Mouse (Mus musculus): ENCODE results near the gene Afap1l2. TPM values are rescaled to one million over a fixed set of nuclear protein-coding genes. Genes with fewer than 3 reads are reported as not detected.

The Afap1l2 gene
- polyA plus RNA-seq, 2 experiments: 0.44 to 0.57 TPM

DNA sequence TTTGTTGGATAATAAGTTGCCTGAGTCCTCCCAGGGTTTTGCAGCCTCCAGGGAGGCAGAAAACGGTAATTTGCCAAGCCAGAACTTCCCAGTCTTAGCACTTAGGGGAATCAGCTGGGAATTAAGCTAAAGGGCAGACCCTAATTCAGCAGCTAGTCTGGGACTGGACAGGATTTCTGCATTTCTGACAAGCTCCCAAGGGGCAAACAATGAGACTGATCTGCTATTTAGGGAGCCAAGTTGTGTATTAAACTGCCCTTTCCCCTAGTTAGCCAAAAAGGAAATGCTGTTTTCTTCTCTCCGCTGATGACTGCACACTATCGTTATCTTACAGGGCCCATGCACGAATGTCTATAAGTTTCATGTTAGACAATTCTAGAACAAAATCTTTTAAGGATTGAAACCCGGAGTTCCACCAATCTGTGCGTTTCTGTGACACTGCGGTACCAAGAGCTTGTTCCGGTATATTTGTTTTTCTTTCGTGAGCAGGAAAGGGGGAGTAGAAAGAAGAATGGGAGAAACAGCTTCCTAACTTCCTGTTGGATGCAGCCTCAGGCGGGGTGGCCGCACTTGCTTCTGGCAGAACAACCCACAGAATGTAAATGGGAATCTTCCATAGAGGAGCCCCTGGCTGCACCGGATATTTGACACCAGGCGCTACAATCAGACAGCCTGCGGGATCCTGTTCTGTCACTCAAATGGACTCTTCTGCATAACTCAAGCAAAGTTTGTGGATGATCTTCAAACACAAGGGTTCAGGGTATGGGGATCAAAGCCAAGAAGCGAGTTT lies 9.2 kb upstream of the Afap1l2 start:
- Histone ChIP-seq H3K27ac (no peak overlapping the region), H3K9ac (replicated peaks) (no peak overlapping the region), H3K4me1 (replicated peaks; ENCODE audit: control insufficient read depth in 2 of 2, insufficient read depth in 2 of 2, low read length in 1 of 2) (peaks cover 0 to 2% of the 10 kb centered on the region in 2 experiments; a peak in 2 of 4 replicates), H3K27me3 (ENCODE audit: control insufficient read depth, insufficient read depth, low read length) (no peaks in the 10 kb centered on the region), H3K4me3 (ENCODE audit: insufficient read depth in 1 of 2, low read depth in 2 of 2, low read length in 2 of 2) (no peak overlapping the region), H3K9me3 (ENCODE audit: control insufficient read depth, low read length) (no peaks in the 10 kb centered on the region), H3K4me2 (ENCODE audit: low read depth) (no peak overlapping the region), H3K36me3 (replicated peaks; ENCODE audit: control insufficient read depth, insufficient read depth, low read depth) (no peaks in the 10 kb centered on the region)
- TF ChIP-seq CTCF (IDR thresholded peaks at IDR 0.05; ENCODE audit: low read depth) (no peak), EP300 (IDR thresholded peaks at IDR 0.05; ENCODE audit: low read depth) (no peak)
- ATAC-seq (ENCODE audit: insufficient read depth): no peak
- DNase-seq (ENCODE audit: low read depth in 3 of 3, low spot score in 3 of 3): no peak
- WGBS (ENCODE audit: insufficient replicate concordance): 13% methylated on average over 15 of the region's 15 CpGs

DNA sequence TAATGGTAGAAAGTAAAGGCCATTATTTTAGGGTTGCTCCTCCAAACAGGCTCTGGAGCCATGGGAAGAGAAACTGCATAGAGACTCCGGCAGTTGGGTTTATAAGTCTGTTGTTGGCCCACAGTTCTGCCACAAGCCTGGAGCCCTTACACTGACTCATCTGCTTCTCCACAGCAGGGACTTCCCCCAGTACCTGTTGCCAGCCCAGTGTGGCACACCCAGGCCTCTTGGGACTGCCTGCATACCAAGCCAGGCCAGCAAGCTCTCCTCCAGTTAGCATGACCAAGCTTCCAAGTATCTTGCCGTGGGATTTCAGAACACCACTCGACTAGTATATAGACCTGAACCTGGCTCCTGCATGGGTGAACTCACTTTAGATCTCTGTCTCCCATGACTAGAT lies 6.8 kb upstream of the Afap1l2 start:
- no peaks in the 10 kb centered on the region for H3K36me3 ChIP-seq (replicated peaks; ENCODE audit: control insufficient read depth, insufficient read depth, low read depth)
- H3K9me3 ChIP-seq (ENCODE audit: control insufficient read depth, low read length): no peaks in the 10 kb centered on the region
- 50% methylated on average over 3 of the region's 3 CpGs for WGBS (ENCODE audit: insufficient replicate concordance)
- H3K4me1 ChIP-seq (replicated peaks; ENCODE audit: control insufficient read depth in 2 of 2, insufficient read depth in 2 of 2, low read length in 1 of 2): peaks cover 0 to 2% of the 10 kb centered on the region in 2 experiments; a peak in 2 of 4 replicates
- no peak overlapping the region for H3K4me2 ChIP-seq (ENCODE audit: low read depth)
- no peak for DNase-seq (ENCODE audit: low read depth in 3 of 3, low spot score in 3 of 3)
- H3K9ac ChIP-seq (replicated peaks): no peak overlapping the region
- H3K27ac ChIP-seq: no peak overlapping the region
- no peaks in the 10 kb centered on the region for H3K27me3 ChIP-seq (ENCODE audit: control insufficient read depth, insufficient read depth, low read length)
- TF ChIP-seq EP300 (IDR thresholded peaks at IDR 0.05; ENCODE audit: low read depth) (no peak), CTCF (IDR thresholded peaks at IDR 0.05; ENCODE audit: low read depth) (no peak)
- H3K4me3 ChIP-seq (ENCODE audit: insufficient read depth in 1 of 2, low read depth in 2 of 2, low read length in 2 of 2): no peak overlapping the region
- no peak for ATAC-seq (ENCODE audit: insufficient read depth)

DNA sequence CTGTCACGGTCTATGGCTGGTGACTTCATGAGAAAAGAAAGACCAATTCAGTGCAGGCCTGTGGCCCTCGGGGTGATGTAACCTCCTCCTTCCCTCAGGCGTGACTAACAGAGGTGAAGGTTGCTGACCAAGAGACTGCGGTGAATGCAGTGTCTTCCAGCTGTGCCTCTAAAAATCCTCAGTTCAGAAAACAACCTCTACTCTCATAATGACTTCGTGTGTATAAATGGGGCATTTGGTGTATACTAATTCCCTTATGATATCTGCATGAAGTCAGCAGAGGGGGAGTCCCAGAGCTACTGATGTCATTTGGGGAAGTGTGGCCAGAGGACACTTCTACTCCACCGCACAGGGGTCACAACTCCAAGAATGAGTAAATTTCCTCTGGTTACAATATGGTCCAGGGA lies 5.2 kb upstream of the Afap1l2 start:
- Histone ChIP-seq H3K9me3 (ENCODE audit: control insufficient read depth, low read length) (no peaks in the 10 kb centered on the region), H3K27me3 (ENCODE audit: control insufficient read depth, insufficient read depth, low read length) (peaks cover 5% of the 10 kb centered on the region), H3K4me1 (replicated peaks; ENCODE audit: control insufficient read depth in 2 of 2, insufficient read depth in 2 of 2, low read length in 1 of 2) (peaks cover 0 to 2% of the 10 kb centered on the region in 2 experiments; a peak in 2 of 4 replicates), H3K36me3 (replicated peaks; ENCODE audit: control insufficient read depth, insufficient read depth, low read depth) (no peaks in the 10 kb centered on the region), H3K9ac (replicated peaks) (no peak overlapping the region), H3K27ac (no peak overlapping the region), H3K4me2 (ENCODE audit: low read depth) (no peak overlapping the region), H3K4me3 (ENCODE audit: insufficient read depth in 1 of 2, low read depth in 2 of 2, low read length in 2 of 2) (no peak overlapping the region)
- TF ChIP-seq CTCF (IDR thresholded peaks at IDR 0.05; ENCODE audit: low read depth) (no peak), EP300 (IDR thresholded peaks at IDR 0.05; ENCODE audit: low read depth) (no peak)
- no peak for ATAC-seq (ENCODE audit: insufficient read depth)
- DNase-seq (ENCODE audit: low read depth in 3 of 3, low spot score in 3 of 3): no peak
- WGBS (ENCODE audit: insufficient replicate concordance): 40% methylated on average over 6 of the region's 6 CpGs

DNA sequence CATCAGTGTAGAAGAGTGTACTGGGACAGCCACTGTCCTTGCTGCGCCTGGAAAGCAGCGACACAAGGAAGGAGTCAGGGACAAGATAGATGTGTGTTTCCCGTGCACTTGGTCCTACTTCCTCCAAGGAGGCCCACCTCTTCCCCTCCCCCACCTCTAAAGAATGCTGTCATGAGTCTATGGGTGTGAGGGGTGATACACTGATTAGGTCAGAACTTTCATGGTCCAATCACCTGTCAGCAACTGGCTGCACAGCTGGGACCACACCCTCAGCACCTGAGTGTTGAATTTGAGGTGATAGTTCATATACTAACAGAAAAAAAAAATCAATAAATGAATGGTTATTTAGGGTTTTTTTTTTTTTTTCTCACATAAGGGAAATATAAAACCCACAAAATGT lies 4.0 kb upstream of the Afap1l2 start:
- 30% methylated on average over 3 of the region's 3 CpGs for WGBS (ENCODE audit: insufficient replicate concordance)
- Histone ChIP-seq H3K9ac (replicated peaks) (no peak overlapping the region), H3K27ac (no peak overlapping the region), H3K4me1 (replicated peaks; ENCODE audit: control insufficient read depth in 2 of 2, insufficient read depth in 2 of 2, low read length in 1 of 2) (peaks cover 0 to 2% of the 10 kb centered on the region in 2 experiments; a peak in 2 of 4 replicates), H3K9me3 (ENCODE audit: control insufficient read depth, low read length) (no peaks in the 10 kb centered on the region), H3K27me3 (ENCODE audit: control insufficient read depth, insufficient read depth, low read length) (peaks cover 15% of the 10 kb centered on the region), H3K36me3 (replicated peaks; ENCODE audit: control insufficient read depth, insufficient read depth, low read depth) (no peaks in the 10 kb centered on the region), H3K4me3 (ENCODE audit: insufficient read depth in 1 of 2, low read depth in 2 of 2, low read length in 2 of 2) (no peak overlapping the region), H3K4me2 (ENCODE audit: low read depth) (no peak overlapping the region)
- TF ChIP-seq CTCF (IDR thresholded peaks at IDR 0.05; ENCODE audit: low read depth) (no peak), EP300 (IDR thresholded peaks at IDR 0.05; ENCODE audit: low read depth) (no peak)
- no peak for DNase-seq (ENCODE audit: low read depth in 3 of 3, low spot score in 3 of 3)
- ATAC-seq (ENCODE audit: insufficient read depth): no peak

DNA sequence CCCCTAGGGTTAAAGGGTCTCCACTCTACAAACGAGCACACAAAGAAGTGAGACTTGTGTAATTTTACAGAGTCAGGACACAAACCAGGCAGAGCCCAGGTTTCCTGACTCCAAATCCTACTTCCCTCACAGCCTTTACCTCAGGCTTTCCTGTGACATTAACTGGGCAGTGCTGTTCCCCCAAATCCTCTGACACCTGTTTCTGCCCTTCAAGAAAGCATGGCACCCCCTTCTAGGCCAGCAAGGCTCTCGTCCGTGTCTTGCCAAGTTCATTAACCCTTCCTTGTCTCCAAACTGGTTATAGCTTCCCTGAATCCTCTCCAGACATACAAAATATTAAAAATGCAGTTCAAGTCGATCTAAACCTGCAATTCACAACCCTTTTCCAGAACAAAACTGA lies 2.0 kb upstream of the Afap1l2 start:
- TF ChIP-seq CTCF (IDR thresholded peaks at IDR 0.05; ENCODE audit: low read depth): no peak
- TF ChIP-seq EP300 (IDR thresholded peaks at IDR 0.05; ENCODE audit: low read depth): no peak
- ATAC-seq (ENCODE audit: insufficient read depth) (no peak), DNase-seq (ENCODE audit: low read depth in 3 of 3, low spot score in 3 of 3) (no peak)
- peaks cover 15% of the 10 kb centered on the region for H3K27me3 ChIP-seq (ENCODE audit: control insufficient read depth, insufficient read depth, low read length)
- no peak overlapping the region for H3K9ac ChIP-seq (replicated peaks)
- H3K4me2 ChIP-seq (ENCODE audit: low read depth): no peak overlapping the region
- no peak overlapping the region for H3K4me3 ChIP-seq (ENCODE audit: insufficient read depth in 1 of 2, low read depth in 2 of 2, low read length in 2 of 2)
- no peak overlapping the region for H3K27ac ChIP-seq
- no peaks in the 10 kb centered on the region for H3K36me3 ChIP-seq (replicated peaks; ENCODE audit: control insufficient read depth, insufficient read depth, low read depth)
- WGBS (ENCODE audit: insufficient replicate concordance): 47% methylated on average over 4 of the region's 4 CpGs
- no peaks in the 10 kb centered on the region for H3K9me3 ChIP-seq (ENCODE audit: control insufficient read depth, low read length)
- H3K4me1 ChIP-seq (replicated peaks; ENCODE audit: control insufficient read depth in 2 of 2, insufficient read depth in 2 of 2, low read length in 1 of 2): no peaks in the 10 kb centered on the region
